Mouse (Mus musculus) CH12.LX (cell line): ENCODE data around the gene C5ar1.

Experiments used
- CHD2 ChIP-seq: IDR thresholded peaks from 2 replicates; pipeline ENCODE4 v1.6.1; 2011; ENCODE audit warnings: low read length, improper control_type of control experiment
- CTCF ChIP-seq, 2 experiments: IDR thresholded peaks in 1 of 2; conservative IDR thresholded peaks in 1 of 2; 2 replicates each; pipeline ENCODE4 v1.5.1; 2011 to 2012; ENCODE audit warnings: low read depth in 2 of 2, low read length in 2 of 2, improper control_type of control experiment in 1 of 2, inconsistent platforms in 1 of 2, mild to moderate bottlenecking in 1 of 2, moderate library complexity in 1 of 2
- E2F4 ChIP-seq: IDR thresholded peaks from 2 replicates; pipeline ENCODE4 v1.6.1; 2011; ENCODE audit warnings: low read depth, low read length, improper control_type of control experiment; ENCODE audit not compliant: insufficient replicate concordance
- HCFC1 ChIP-seq: IDR thresholded peaks from 2 replicates; pipeline ENCODE4 v1.6.1; 2012; ENCODE audit warnings: low read depth, mild to moderate bottlenecking, inconsistent platforms, low read length, improper control_type of control experiment
- MAX ChIP-seq: IDR thresholded peaks from 2 replicates; pipeline ENCODE4 v1.6.1; 2011; ENCODE audit warnings: low read length, improper control_type of control experiment
- MAZ ChIP-seq: IDR thresholded peaks from 2 replicates; pipeline ENCODE4 v1.6.1; 2012; ENCODE audit warnings: low read depth, mild to moderate bottlenecking, inconsistent platforms, low read length, improper control_type of control experiment, moderate library complexity
- NELFE ChIP-seq: IDR thresholded peaks from 2 replicates; pipeline ENCODE4 v1.6.1; 2011; ENCODE audit warnings: low read depth, low read length, improper control_type of control experiment
- POLR2A ChIP-seq: IDR thresholded peaks from 2 replicates; pipeline ENCODE4 v1.6.1; 2011; ENCODE audit warnings: low read depth, mild to moderate bottlenecking, improper control_type of control experiment, low read length
- RCOR1 ChIP-seq: conservative IDR thresholded peaks from 2 replicates; pipeline ENCODE4 v1.6.1; 2012; ENCODE audit warnings: low read depth, mild to moderate bottlenecking, inconsistent platforms, low read length, improper control_type of control experiment
- SIN3A ChIP-seq: IDR thresholded peaks from 2 replicates; pipeline ENCODE4 v1.6.1; 2012; ENCODE audit warnings: low read length, improper control_type of control experiment, inconsistent platforms
- ZMIZ1 ChIP-seq: IDR thresholded peaks from 2 replicates; pipeline ENCODE4 v1.6.1; 2012; ENCODE audit warnings: low read depth, mild to moderate bottlenecking, inconsistent platforms, low read length, improper control_type of control experiment

DNA sequence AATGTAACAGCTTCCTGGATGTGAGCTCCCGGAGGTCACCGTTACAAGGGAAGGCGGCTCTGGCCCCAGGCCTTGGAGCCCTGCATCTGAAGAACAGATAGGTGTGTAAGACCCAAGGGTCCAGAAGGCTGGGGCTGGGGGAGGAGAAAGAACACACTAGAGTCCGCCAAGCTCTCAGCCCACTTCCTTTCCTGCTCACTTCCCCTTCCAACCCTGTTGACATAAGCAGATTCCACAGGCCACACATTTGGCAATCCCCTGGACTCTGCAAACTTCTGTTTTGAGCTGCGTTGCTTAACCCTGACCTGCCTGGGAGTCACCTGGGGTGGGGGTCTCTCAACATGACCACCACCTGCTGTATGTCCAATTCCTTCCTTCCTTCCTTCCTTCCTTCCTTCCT lies 15.3 kb downstream of the C5ar1 start, which contains the start of gene C5ar2:
- no peak for TF ChIP-seq RCOR1
- TF ChIP-seq E2F4, result no peak
- no peak for TF ChIP-seq POLR2A
- no peak for TF ChIP-seq MAX
- TF ChIP-seq CTCF (conservative IDR thresholded peaks at IDR 0.05 in 1 of 2, IDR thresholded peaks at IDR 0.05 in 1 of 2; ENCODE audit: low read depth in 2 of 2, low read length in 2 of 2), result no peak
- no peak for TF ChIP-seq HCFC1
- no peak for TF ChIP-seq ZMIZ1
- no peak for TF ChIP-seq NELFE
- TF ChIP-seq SIN3A, result no peak
- no peak for TF ChIP-seq CHD2
- TF ChIP-seq MAZ, result no peak
